Mouse (Mus musculus) embryonic fibroblast, embryonic 13.5 days (primary cell): ENCODE results near the gene Kmt5a. TPM values are rescaled to one million over a fixed set of nuclear protein-coding genes. Genes with fewer than 3 reads are reported as not detected.

Experiments used
- H3K27ac ChIP-seq: 2 replicates; pipeline ENCODE4 v1.5.1; 2012; ENCODE audit warnings: low read length, control low read depth, inconsistent platforms; ENCODE audit not compliant: insufficient read depth
- H3K4me1 ChIP-seq: 2 replicates; pipeline ENCODE4 v1.6.1; 2011; ENCODE audit warnings: low read length; ENCODE audit not compliant: control insufficient read depth, insufficient read depth
- H3K4me3 ChIP-seq: 2 replicates; pipeline ENCODE4 v1.5.1; 2011; ENCODE audit warnings: mild to moderate bottlenecking, control low read depth, low read length; ENCODE audit not compliant: insufficient read depth
- CTCF ChIP-seq: IDR thresholded peaks from 2 replicates; pipeline ENCODE4 v1.5.1; 2011; ENCODE audit warnings: mild to moderate bottlenecking, control low read depth, low read length, moderate library complexity, borderline replicate concordance; ENCODE audit not compliant: insufficient read depth
- POLR2A ChIP-seq: IDR thresholded peaks from 2 replicates; pipeline ENCODE4 v1.6.1; 2011; ENCODE audit warnings: low read depth, mild to moderate bottlenecking, control low read depth, low read length, moderate library complexity
- polyA plus RNA-seq: library from polyadenylated mRNA; stranded (reverse); fragments of >200 nt; gene quantifications from 2 replicates; pipeline ENCODE4 v1.2.4, GENCODE M21; 2011; ENCODE audit warnings: low read depth; ENCODE audit not compliant: missing spikeins, insufficient read length

Gene Kmt5a
- polyA plus RNA-seq, 1 experiment: 94.2 TPM

- Histone ChIP-seq H3K27ac (no peak overlapping the region), H3K4me3 (no peak overlapping the region), H3K4me1 (no peaks in the 10 kb centered on the region; the same call in 1 of the 2 replicates)
- TF ChIP-seq POLR2A (no peak), CTCF (no peak)
Measured at GRCm38 (mm10) chr5:124478873-124479204, 39.1 kb downstream of the Kmt5a start.

- TF ChIP-seq CTCF: no peak
- TF ChIP-seq POLR2A: no peak
- Histone ChIP-seq H3K4me3 (no peak overlapping the region), H3K4me1 (no peaks in the 10 kb centered on the region; the same call in 1 of the 2 replicates), H3K27ac (no peak overlapping the region)
Measured at GRCm38 (mm10) chr5:124480119-124480518, 40.4 kb downstream of the Kmt5a start.

GRCm38 (mm10) chr5:124481714-124482113, 42.0 kb downstream of the Kmt5a start:
- no peak overlapping the region for H3K27ac ChIP-seq
- no peaks in the 10 kb centered on the region; the same call in 1 of the 2 replicates for H3K4me1 ChIP-seq
- H3K4me3 ChIP-seq: no peak overlapping the region
- no peak for TF ChIP-seq POLR2A
- TF ChIP-seq CTCF: no peak

- peak overlapping the region; percentile 91 for H3K27ac ChIP-seq
- peak overlapping the region; percentile 56 for H3K4me3 ChIP-seq
- peak; percentile 48; the same call in 1 of the 2 replicates for TF ChIP-seq POLR2A
- no peak for TF ChIP-seq CTCF
- H3K4me1 ChIP-seq: no peaks in the 10 kb centered on the region
Measured at GRCm38 (mm10) chr5:124482436-124482965, 42.8 kb downstream of the Kmt5a start.

- no peaks in the 10 kb centered on the region for H3K4me1 ChIP-seq
- H3K4me3 ChIP-seq: peak within 1 kb of the TSS; percentile 86
- no peak for TF ChIP-seq CTCF
- peak; percentile 91 for TF ChIP-seq POLR2A
- peak within 1 kb of the TSS; percentile 91 for H3K27ac ChIP-seq
Measured at GRCm38 (mm10) chr5:124482966-124483654, 43.4 kb downstream of the Kmt5a start, which contains the start of gene Snrnp35. Gene Snrnp35, plus strand, starts transcription at chr5:124483134.

GRCm38 (mm10) chr5:124483655-124484396, 44.1 kb downstream of the Kmt5a start:
- Histone ChIP-seq H3K4me3 (peak overlapping the region; percentile 86), H3K27ac (peak overlapping the region; percentile 91), H3K4me1 (peaks cover 5% of the 10 kb centered on the region)
- no peak for TF ChIP-seq CTCF

GRCm38 (mm10) chr5:124485654-124486053, 45.9 kb downstream of the Kmt5a start:
- H3K27ac ChIP-seq: no peak overlapping the region
- no peak overlapping the region for H3K4me3 ChIP-seq
- TF ChIP-seq POLR2A (no peak), CTCF (no peak)

GRCm38 (mm10) chr5:124488885-124489284, 49.2 kb downstream of the Kmt5a start:
- peaks cover 10% of the 10 kb centered on the region for H3K4me1 ChIP-seq
- no peak overlapping the region for H3K4me3 ChIP-seq
- H3K27ac ChIP-seq: 0 out of 2 replicates have a peak overlapping the region, but pooled peaks have one; percentile 20
- TF ChIP-seq POLR2A (no peak), CTCF (no peak)

More at GRCm38 (mm10) chr5:124485654-124486053, 45.9 kb downstream of the Kmt5a start:
- H3K4me1 ChIP-seq: peaks cover 10% of the 10 kb centered on the region

GRCm38 (mm10) chr5:124491732-124492131, 52.0 kb downstream of the Kmt5a start:
- Histone ChIP-seq H3K4me3 (no peak overlapping the region), H3K27ac (no peak overlapping the region), H3K4me1 (peaks cover 10% of the 10 kb centered on the region)
- TF ChIP-seq POLR2A: no peak
- TF ChIP-seq CTCF: no peak

- Histone ChIP-seq H3K4me1 (peaks cover 10% of the 10 kb centered on the region), H3K27ac (no peak overlapping the region), H3K4me3 (no peak overlapping the region)
- TF ChIP-seq CTCF: no peak
Measured at GRCm38 (mm10) chr5:124492618-124493017, 52.9 kb downstream of the Kmt5a start.
